Mouse (Mus musculus) gastrocnemius, postnatal 4 days (tissue): Measurements from ENCODE around the gene Gys1. TPM values are rescaled to one million over a fixed set of nuclear protein-coding genes. Genes with fewer than 3 reads are reported as not detected.
"Not testable (repeated sequence)": the region's sequence is repeated elsewhere in the genome, so short reads cannot be mapped to it uniquely, and the experiment has no call there.

Experiments used
- DNase-seq, 2 experiments: peaks; one replicate each; pipeline ENCODE4 v3.0.0; 2021 to 2022; ENCODE audit warnings: low spot score in 2 of 2, mixed read lengths in 2 of 2
- total RNA-seq, 2 experiments: library from RNA; stranded (reverse); gene quantifications; 2 replicates each; pipeline ENCODE4 v1.2.3; 2021

Gene Gys1
- total RNA-seq, 2 experiments from 2014 or later: 114 to 133 TPM

- no peak for DNase-seq
Observed at GRCm38 (mm10) chr7:45455932-45456696, 21.5 kb downstream of the Gys1 start.

- DNase-seq: no peak
Observed at GRCm38 (mm10) chr7:45456721-45457203, 22.1 kb downstream of the Gys1 start.

GRCm38 (mm10) chr7:45457204-45458060, 22.8 kb downstream of the Gys1 start:
- DNase-seq: no peak

DNA sequence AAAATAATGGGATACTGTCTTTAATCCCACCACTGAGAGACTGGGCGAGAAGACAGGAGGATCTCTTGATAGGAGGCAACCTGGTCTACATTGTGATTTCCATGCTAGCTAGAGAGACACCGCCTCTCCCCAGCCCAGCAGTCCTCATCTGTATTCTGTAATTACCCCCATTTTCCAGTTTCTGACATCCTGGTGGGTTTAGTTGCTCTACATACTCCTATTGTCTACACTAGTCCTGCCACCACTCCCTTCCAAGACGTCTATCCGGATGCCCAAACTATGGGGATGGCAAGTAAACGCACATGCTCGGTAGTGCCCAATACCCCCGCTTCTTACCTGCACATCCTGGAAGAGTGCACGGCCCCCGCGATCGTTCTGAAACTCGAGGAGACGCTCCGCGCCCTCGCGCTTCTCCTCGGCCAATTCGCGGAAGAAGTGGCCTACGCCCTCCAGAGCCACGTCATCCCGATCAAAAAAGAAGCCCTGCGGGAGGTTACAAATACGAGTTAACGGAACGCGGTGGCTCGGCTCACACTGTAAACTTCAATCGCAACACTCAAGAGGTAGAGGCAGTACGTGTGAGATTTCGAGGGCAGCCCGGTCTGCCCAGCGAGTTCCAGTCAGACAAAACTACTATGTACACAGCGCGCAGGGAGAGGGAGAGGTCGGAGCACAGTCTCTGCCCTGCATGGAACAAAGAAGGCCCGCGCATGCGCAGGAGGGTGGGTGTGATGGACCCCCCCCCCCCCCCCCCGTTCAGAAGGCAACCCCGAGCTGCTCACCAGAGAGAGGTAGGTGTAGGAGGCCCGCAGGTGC, 24.3 kb downstream of the Gys1 start:
- peak; percentile 78 to 86 for DNase-seq

DNA sequence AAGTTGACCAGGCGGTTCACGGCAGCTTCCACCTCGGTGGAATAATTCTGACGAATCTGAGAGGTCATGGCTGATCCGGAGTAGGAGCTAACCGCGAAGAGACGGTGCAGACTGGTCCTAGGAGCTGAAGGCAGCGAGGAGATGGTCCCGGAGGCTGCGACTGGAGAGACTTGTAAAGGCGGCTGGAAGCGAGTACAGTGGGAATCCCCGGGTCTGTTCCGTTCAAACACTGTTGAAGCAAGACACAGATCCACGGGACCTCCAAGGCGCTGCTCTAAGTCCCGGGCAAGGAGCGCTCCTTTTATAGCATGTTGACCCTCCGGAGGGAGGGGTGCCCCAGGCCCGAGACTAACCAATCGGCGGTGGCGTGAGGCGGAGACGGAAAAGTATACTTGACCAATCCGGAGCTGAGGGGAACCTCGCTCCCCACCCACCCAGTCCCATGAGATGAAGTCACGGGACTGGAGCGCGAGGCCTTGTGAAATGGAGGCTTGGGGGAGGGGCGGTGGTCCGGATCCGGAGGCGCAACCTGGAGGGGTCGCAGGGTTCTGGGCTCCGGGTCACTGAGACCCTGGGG, 25.0 kb downstream of the Gys1 start, which contains the start of gene Ftl1:
Ftl1 (minus strand) TSS at position 321 of the 577 bp plus-strand sequence.
- peak; percentile 93 to 96 for DNase-seq

- DNase-seq: no peak
Observed at GRCm38 (mm10) chr7:45460377-45460776, 25.7 kb downstream of the Gys1 start.

- peak in 1 of 2 experiments; percentile 66 for DNase-seq
Observed at GRCm38 (mm10) chr7:45460860-45461314, 26.2 kb downstream of the Gys1 start.

GRCm38 (mm10) chr7:45461326-45461725, 26.7 kb downstream of the Gys1 start:
- DNase-seq: no peak

DNA sequence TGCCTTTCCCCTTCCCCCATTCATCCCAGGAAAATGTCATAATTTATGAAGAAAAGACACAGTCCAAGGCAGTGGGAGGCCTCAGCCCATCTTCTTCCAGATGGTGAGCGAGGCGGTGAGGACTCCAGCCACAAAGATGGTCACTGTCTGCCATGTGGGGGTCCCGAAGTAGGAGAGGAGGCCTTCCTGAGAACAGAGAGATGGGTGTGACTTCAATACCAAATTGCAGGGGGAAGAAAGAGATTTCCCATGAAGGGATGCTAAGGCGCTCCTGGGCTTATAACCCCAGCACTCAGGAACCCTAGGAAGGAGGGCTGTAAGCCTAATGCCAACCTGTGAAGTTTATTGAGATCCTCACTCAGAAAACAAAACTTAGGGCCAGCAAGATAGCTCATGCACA, 27.1 kb downstream of the Gys1 start:
- no peak for DNase-seq

GRCm38 (mm10) chr7:45462325-45462724, 27.7 kb downstream of the Gys1 start:
- no peak for DNase-seq

GRCm38 (mm10) chr7:45462868-45463267, 28.2 kb downstream of the Gys1 start:
- DNase-seq: not testable (repeated sequence)

DNA sequence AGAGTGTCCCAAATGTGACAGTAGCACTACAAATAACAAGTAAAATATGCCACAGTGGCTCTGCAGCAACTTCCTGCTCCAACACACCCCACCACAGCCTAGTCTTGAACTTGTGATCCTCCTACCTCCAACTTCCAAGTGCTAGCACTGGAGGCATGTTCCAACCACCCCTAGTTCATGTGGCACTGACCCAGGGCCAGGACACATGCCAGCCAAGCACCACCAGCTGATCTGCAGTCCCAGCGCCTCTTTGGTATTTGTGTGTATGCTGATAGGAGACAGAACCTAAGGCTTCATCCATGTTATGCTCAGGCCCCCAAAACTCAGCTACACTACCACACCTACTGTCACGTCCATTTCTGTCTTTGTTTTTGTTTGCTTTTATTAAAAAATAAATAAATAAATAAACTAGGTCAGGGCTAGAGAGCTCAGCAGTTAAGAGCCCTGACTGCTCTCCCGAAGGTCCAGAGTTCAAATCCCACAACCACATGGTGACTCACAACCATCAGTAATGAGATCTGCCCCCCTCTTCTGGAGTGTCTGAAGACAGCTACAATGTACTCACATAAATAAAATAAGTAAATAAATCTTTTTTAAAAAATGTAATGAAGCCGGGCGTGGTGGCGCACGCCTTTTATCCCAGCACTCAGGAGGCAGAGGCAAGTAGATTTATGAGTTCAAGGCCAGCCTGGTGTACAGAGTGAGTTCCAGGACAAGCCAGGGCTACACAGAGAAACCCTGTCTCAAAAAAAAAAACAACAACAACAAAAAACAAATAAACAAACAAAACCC, 29.5 kb downstream of the Gys1 start:
- no peak for DNase-seq

DNA sequence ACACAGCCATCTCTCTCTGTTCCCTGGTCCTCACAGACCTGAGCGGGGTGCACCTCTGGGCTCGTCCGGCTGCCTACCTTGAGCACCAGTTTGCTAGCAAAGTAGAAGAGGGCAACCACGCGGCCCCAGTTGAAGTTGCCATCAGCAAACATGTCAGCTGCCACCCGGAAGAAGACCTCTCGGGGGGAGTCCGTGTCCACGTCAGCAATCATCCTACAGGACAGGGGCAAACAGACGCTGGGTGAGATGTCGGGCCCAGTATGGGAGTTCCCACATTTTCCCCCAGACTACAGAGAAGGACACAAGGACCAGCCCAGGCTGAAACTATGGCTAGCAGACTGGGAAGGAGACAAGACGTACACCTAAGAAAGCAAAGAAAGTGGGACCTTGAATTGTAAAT, 30.5 kb downstream of the Gys1 start:
- DNase-seq: no peak

- DNase-seq: no peak
Observed at GRCm38 (mm10) chr7:45465549-45465948, 30.9 kb downstream of the Gys1 start.

DNA sequence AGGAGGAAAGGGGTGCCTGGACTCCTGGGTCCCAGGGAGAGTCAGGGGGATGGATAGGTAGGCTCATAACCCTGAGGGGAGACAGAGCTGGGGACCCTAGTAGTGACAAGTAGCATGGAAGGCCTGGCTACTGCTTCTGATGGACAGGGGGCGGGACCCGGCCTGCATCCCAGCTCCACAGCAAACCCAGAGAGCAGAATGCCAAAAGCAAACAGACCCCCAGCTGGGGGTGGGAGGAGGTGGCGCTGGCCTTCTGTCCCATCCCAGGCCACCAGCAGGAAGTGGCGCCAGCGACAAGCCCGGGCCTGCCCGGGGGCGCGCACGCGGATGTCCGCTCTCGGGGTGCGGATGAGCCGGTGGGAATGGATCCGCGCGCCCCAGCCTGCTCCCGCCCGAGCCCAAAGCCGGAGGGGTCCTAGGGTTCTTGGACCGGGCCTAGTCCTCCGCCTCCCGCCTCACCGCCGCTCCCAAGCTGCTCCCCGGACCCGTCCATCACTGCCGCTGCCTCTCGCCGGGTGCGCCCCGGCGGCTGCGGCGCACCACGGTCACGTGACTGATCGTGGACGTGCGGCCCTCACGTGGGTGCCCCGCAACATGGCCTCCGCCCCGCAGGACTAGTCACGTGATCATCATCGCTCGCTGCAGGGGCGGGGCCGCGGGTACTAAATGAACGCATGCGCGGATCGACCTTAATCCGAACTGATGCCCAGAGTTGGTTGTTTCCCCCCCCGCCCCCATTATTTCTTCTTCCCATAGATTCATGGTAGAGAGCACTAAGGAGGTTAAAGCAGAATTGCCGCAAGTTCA, 31.8 kb downstream of the Gys1 start, which contains the start of gene Bax:
Bax (minus strand) TSS at position 616 of the 807 bp plus-strand sequence.
- DNase-seq: peak; percentile 92 to 98

DNA sequence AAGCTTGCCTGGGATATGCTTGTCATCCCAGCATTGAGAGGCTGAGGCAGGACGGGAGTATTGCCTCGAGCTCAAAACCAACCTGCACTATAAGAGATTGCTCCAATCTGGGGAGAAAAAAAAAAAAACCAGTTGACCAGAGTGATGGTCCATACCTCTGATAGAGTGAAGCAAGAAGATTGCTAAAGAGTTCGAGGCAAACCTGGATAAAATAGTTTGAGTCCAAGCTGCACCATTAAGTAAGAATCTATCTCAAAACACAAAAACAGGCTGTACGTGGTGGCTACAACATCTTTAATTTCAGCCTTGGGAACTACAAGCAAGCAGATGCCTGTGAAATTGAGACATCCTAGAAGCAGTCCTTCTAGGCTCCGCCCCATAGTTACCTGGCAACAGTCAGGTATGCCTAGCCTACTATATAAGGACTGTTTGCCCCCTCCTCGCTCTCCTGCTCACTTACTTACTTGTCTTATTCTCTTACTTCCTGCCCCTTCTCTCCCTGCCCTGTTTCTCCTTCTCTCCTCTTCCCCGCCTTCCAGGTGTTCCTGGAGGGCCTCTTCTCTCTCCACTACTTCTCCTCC, 32.5 kb downstream of the Gys1 start:
- no peak for DNase-seq

- DNase-seq: peak in 1 of 2 experiments; percentile 71
Observed at GRCm38 (mm10) chr7:45470869-45471268, 36.2 kb downstream of the Gys1 start.

- DNase-seq: no peak
Observed at GRCm38 (mm10) chr7:45475291-45475969, 40.8 kb downstream of the Gys1 start.
